Mouse (Mus musculus): Measurements from ENCODE around the gene Raly. TPM values are rescaled to one million over a fixed set of nuclear protein-coding genes. Genes with fewer than 3 reads are reported as not detected.
"Not testable (repeated sequence)": the region's sequence is repeated elsewhere in the genome, so short reads cannot be mapped to it uniquely, and the experiment has no call there.

The Raly gene
- polyA plus RNA-seq, 1 experiment from 2014 or later: 36.7 TPM

DNA sequence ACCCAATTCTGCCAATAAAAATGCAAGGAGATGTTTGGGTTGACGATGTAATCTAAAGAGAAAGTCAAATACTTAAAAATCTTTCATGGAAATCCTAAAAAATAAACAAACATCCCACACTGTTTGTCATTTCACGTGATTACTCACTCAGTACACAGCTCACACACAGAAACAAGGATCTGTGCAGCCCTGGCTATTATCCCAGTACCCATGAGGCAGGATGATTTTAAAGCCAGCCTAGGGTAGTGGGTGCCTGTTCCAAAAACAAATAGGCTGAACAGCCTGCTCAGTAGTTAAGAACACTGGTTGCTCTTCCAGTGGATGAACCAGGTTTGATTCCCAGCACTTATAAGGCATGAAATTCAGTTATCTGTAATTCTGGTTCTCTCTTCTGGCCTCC is 85.7 kb downstream of the Raly start:
- H3K4me2 ChIP-seq (replicated peaks): no peak overlapping the region
- no peak for ATAC-seq (ENCODE audit: low FRiP score, low read depth)
- no peaks in the 10 kb centered on the region for H3K9me3 ChIP-seq
- no peak overlapping the region for H3K9ac ChIP-seq
- no peaks in the 10 kb centered on the region for H3K4me1 ChIP-seq
- H3K36me3 ChIP-seq: peaks cover 52% of the 10 kb centered on the region
- 99% methylated on average over 2 of the region's 2 CpGs for WGBS
- no peaks in the 10 kb centered on the region for H3K27me3 ChIP-seq (replicated peaks)
- H3K4me3 ChIP-seq: no peak overlapping the region
- H3K27ac ChIP-seq: no peak overlapping the region

GRCm38 (mm10) chr2:154891585-154891984 is 100.7 kb downstream of the Raly start:
- Histone ChIP-seq H3K27me3 (replicated peaks) (0 out of 2 replicates have a peak, but pooled peaks cover 3% of the 10 kb centered on the region), H3K4me3 (peak overlapping the region; percentile 93), H3K4me2 (replicated peaks) (peak overlapping the region; percentile 83), H3K4me1 (peaks cover 11% of the 10 kb centered on the region), H3K27ac (no peak overlapping the region), H3K36me3 (peaks cover 11% of the 10 kb centered on the region; the same call in 1 of the 2 replicates), H3K9me3 (no peaks in the 10 kb centered on the region), H3K9ac (peak overlapping the region; percentile 88)
- WGBS: 13% methylated on average over 2 of the region's 2 CpGs
- ATAC-seq (ENCODE audit: low FRiP score, low read depth): no peak

- peak within 1 kb of the TSS; percentile 88 for H3K9ac ChIP-seq
- no peaks in the 10 kb centered on the region for H3K9me3 ChIP-seq
- H3K27me3 ChIP-seq (replicated peaks): 0 out of 2 replicates have a peak, but pooled peaks cover 3% of the 10 kb centered on the region
- H3K27ac ChIP-seq: no peak within 1 kb of the TSS; the same call in 1 of the 2 replicates
- under 1% methylated on average over 75 of the region's 75 CpGs for WGBS
- H3K4me2 ChIP-seq (replicated peaks): peak within 1 kb of the TSS; percentile 83
- H3K4me1 ChIP-seq: peaks cover 11% of the 10 kb centered on the region
- peak; percentile 96 for ATAC-seq (ENCODE audit: low FRiP score, low read depth)
- peaks cover 5% of the 10 kb centered on the region; the same call in 1 of the 2 replicates for H3K36me3 ChIP-seq
- peak within 1 kb of the TSS; percentile 93 for H3K4me3 ChIP-seq
These were observed 101.5 kb downstream of the Raly start, which contains the start of gene Eif2s2 for GRCm38 (mm10) chr2:154892201-154893044. Gene Eif2s2, minus strand, starts transcription at chr2:154892935.

- no peaks in the 10 kb centered on the region for H3K9me3 ChIP-seq
- WGBS: 12% methylated on average over 12 of the region's 12 CpGs
- peak; percentile 17 for ATAC-seq (ENCODE audit: low FRiP score, low read depth)
- H3K4me1 ChIP-seq: peaks cover 11% of the 10 kb centered on the region
- peaks cover under 1% of the 10 kb centered on the region; the same call in 1 of the 2 replicates for H3K36me3 ChIP-seq
- 0 out of 2 replicates have a peak, but pooled peaks cover 3% of the 10 kb centered on the region for H3K27me3 ChIP-seq (replicated peaks)
- peak overlapping the region; percentile 83 for H3K4me2 ChIP-seq (replicated peaks)
- H3K9ac ChIP-seq: peak overlapping the region; percentile 33; the same call in 1 of the 2 replicates
- peak overlapping the region; percentile 93 for H3K4me3 ChIP-seq
- no peak overlapping the region for H3K27ac ChIP-seq
These were observed 102.1 kb downstream of the Raly start for GRCm38 (mm10) chr2:154893045-154893385.

DNA sequence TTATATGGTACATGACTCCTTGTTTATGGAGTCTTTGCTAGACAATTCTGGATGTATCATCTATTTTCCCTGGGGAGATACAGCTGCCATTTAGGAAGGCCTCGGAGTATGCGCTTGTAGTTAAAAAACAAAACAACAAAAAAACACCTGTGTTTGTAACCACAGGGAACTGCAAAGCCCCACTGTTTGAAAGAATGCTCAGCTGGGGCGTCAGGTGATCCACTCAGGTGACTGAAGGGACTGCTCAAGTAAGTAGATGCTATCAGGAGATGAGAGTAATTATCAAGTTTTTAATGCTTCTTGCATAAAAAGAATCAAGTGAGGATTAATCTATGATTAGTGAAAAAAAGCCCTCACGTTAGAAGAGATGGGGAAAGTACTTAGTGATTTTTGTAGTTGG is 102.7 kb downstream of the Raly start:
- Histone ChIP-seq H3K4me3 (no peak overlapping the region), H3K36me3 (no peaks in the 10 kb centered on the region), H3K4me1 (peaks cover 11% of the 10 kb centered on the region), H3K9ac (no peak overlapping the region), H3K27me3 (replicated peaks) (0 out of 2 replicates have a peak, but pooled peaks cover 3% of the 10 kb centered on the region), H3K4me2 (replicated peaks) (peak overlapping the region; percentile 83), H3K9me3 (no peaks in the 10 kb centered on the region), H3K27ac (no peak overlapping the region)
- ATAC-seq (ENCODE audit: low FRiP score, low read depth): no peak
- 55% methylated on average over 4 of the region's 4 CpGs for WGBS

DNA sequence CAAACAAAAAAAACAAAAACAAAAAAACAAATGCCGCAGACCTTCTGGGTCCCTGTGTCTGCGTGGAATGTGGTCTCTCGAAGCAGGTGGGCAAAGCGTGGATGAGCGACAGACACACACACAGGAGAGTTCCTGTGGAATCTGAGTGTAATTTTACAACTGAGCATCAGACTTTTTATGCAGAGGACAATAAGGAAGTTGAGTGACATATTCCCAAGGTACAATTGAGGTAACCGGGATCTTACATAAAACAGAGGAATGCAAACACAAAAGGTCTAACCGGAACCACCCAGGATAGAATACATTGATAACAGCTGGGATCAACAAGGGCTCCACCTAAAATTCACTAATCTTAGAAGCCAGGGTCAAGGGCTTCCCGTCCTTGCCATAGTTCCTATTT is 108.1 kb downstream of the Raly start:
- not testable (repeated sequence) for H3K4me1 ChIP-seq; H3K4me2 ChIP-seq (replicated peaks); ATAC-seq (ENCODE audit: low FRiP score, low read depth); H3K27ac ChIP-seq; H3K9ac ChIP-seq; H3K4me3 ChIP-seq; H3K27me3 ChIP-seq (replicated peaks); H3K9me3 ChIP-seq; H3K36me3 ChIP-seq
- WGBS: 87% methylated on average over 8 of the region's 8 CpGs

DNA sequence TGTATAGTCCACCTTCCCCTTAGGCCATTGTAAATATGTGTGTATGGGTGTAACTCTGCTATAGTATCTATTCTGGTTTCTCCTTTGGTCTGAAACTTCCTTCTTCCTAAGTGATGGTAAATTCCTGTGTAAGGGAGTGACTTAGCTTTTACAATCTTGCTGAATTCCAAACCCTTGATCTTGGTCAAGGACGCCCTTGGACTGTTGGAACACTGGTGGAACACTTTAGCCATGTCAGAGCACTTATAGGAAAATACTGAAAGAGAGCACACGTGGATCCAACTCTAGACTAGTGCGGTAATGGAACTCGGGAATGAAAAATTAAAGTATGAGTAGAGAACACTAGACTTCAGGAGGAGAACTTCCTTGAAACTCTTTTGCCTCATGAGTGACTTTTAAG is 108.5 kb downstream of the Raly start:
- H3K27me3 ChIP-seq (replicated peaks); H3K9me3 ChIP-seq; H3K36me3 ChIP-seq; H3K9ac ChIP-seq; H3K4me2 ChIP-seq (replicated peaks); H3K4me3 ChIP-seq; ATAC-seq (ENCODE audit: low FRiP score, low read depth); H3K4me1 ChIP-seq; H3K27ac ChIP-seq: not testable (repeated sequence)
- WGBS: 79% methylated on average over 4 of the region's 4 CpGs

DNA sequence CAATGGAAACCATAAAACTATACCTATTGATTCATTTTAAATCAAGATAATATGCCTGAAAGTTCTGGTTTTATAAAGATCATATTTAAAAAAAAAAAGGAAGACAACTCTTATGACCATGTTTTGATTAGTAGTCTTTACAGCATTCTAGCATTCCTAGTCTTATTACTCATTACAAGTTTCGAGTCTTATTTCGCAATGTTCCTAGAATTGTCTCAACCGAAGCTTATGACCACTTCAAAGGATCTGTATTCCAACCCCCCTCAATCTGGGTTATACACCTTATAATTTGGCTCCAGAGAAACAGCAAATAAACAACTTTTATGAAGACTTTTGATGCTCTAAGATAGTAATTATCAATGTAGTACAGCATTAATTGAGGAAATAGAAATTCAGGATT is 111.2 kb downstream of the Raly start:
- H3K9me3 ChIP-seq: no peaks in the 10 kb centered on the region
- 87% methylated on average over 3 of the region's 3 CpGs for WGBS
- H3K9ac ChIP-seq: no peak overlapping the region

DNA sequence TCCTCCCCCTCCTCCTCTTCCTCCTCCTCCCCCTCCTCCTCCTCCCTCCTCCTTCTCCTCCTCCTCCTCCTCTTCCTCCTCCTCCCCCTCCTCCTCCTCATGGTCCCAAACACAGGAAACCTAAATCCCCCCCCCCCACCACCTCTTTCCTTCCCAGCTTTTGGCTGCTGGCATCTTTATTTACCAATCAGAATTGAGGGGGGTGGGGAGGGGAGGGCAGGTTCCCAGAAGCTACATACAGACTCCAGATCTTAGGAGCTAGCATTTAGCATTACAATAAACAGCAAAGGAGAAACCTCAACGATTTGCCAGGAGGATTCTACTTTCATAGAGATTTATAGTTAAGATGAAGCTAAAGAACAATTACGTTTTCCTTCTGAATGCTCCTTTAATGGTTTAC is 114.9 kb downstream of the Raly start:
- H3K9ac ChIP-seq: no peak overlapping the region
- no peaks in the 10 kb centered on the region for H3K4me1 ChIP-seq
- H3K27me3 ChIP-seq (replicated peaks): no peaks in the 10 kb centered on the region
- H3K36me3 ChIP-seq: no peaks in the 10 kb centered on the region
- no peak overlapping the region for H3K27ac ChIP-seq
- 44% methylated on average over 2 of the region's 2 CpGs for WGBS
- H3K9me3 ChIP-seq: no peaks in the 10 kb centered on the region
- no peak overlapping the region for H3K4me2 ChIP-seq (replicated peaks)
- ATAC-seq (ENCODE audit: low FRiP score, low read depth): no peak
- no peak overlapping the region for H3K4me3 ChIP-seq

More for the DNA sequence above, 111.2 kb downstream of the Raly start:
- Histone ChIP-seq H3K4me2 (replicated peaks) (no peak overlapping the region), H3K27ac (no peak overlapping the region), H3K36me3 (no peaks in the 10 kb centered on the region), H3K4me1 (no peaks in the 10 kb centered on the region), H3K27me3 (replicated peaks) (no peaks in the 10 kb centered on the region), H3K4me3 (no peak overlapping the region)
- no peak for ATAC-seq (ENCODE audit: low FRiP score, low read depth)

GRCm38 (mm10) chr2:154908223-154908622 is 117.3 kb downstream of the Raly start:
- WGBS: 37% methylated on average over 2 of the region's 2 CpGs
- not testable (repeated sequence) for H3K9me3 ChIP-seq

DNA sequence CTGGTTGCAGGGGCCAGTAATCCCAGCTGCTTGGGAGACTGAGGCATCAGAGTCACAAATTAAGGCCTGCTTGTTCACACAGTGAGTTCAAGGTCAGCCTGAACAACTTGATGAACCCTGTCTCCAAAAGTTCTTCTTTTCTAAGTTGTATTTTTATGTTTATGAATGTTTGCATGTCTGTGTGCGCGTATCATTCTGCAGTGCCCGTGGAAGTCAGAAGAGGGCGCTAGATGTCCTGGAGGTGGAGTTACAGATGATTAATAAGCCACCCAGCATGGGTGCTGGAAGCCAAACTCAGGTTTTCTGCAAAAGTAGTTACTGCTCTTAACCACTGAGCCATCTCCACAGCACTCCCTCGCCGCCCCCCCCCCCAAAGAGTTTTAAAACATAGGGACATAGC is 118.9 kb downstream of the Raly start:
- no peaks in the 10 kb centered on the region for H3K36me3 ChIP-seq
- 79% methylated on average over 6 of the region's 6 CpGs for WGBS
- no peaks in the 10 kb centered on the region for H3K9me3 ChIP-seq
- H3K27me3 ChIP-seq (replicated peaks): no peaks in the 10 kb centered on the region
- H3K27ac ChIP-seq: no peak overlapping the region
- H3K4me1 ChIP-seq: no peaks in the 10 kb centered on the region
- H3K4me3 ChIP-seq: no peak overlapping the region
- no peak overlapping the region for H3K9ac ChIP-seq
- no peak overlapping the region for H3K4me2 ChIP-seq (replicated peaks)
- no peak for ATAC-seq (ENCODE audit: low FRiP score, low read depth)

More at GRCm38 (mm10) chr2:154908223-154908622, 117.3 kb downstream of the Raly start:
- not testable (repeated sequence) for H3K27me3 ChIP-seq (replicated peaks); H3K4me1 ChIP-seq; H3K27ac ChIP-seq; H3K9ac ChIP-seq; H3K4me2 ChIP-seq (replicated peaks); ATAC-seq (ENCODE audit: low FRiP score, low read depth); H3K36me3 ChIP-seq; H3K4me3 ChIP-seq

DNA sequence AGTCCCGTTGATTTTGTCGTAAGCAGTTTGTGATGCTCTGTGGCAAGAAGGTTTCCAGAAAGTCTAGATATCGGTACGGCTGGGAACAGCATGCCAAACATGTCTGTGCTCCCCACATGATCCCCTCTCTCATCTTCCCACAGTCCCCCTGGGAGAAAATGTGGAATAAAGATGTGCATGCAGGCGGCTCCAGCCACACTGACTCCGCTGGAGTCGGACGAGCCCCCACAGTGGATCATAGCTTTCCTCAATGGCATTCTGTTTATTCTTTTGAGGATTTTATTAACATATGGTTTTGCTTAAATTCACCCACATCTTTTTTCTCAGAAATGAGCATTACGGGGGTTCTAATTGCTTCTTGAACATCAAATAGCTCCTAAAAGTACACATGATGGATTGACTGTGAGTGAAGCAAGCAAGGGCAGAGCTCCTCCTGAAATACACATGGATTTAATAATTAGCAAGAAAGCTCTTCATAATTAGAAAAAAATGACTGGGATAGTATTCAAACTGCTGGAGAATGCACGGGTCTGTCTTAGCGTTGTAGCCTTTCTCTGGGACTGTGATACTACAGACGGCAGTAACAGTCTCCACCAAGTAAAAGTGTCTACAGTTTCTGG is 125.1 kb downstream of the Raly start:
- WGBS: 77% methylated on average over 12 of the region's 12 CpGs
- Histone ChIP-seq H3K9ac (no peak overlapping the region), H3K9me3 (no peaks in the 10 kb centered on the region), H3K4me1 (no peaks in the 10 kb centered on the region), H3K27me3 (replicated peaks) (0 out of 2 replicates have a peak, but pooled peaks cover 7% of the 10 kb centered on the region), H3K4me3 (no peak overlapping the region), H3K36me3 (no peaks in the 10 kb centered on the region), H3K27ac (no peak overlapping the region), H3K4me2 (replicated peaks) (no peak overlapping the region)
- ATAC-seq (ENCODE audit: low FRiP score, low read depth): no peak
